Mouse (Mus musculus) heart, postnatal 10 days (tissue): ENCODE data around the gene Rpl38. TPM values are rescaled to one million over a fixed set of nuclear protein-coding genes. Genes with fewer than 3 reads are reported as not detected.

Experiments
- DNase-seq, 2 experiments: peaks; one replicate each; pipeline ENCODE4 v3.0.0; 2021
- intact Hi-C: fragments of 180-260 bp; cut with DNase I; formaldehyde crosslinking; loops from one replicate; pipeline ENCODE4 v1.15.1; 2025
- total RNA-seq, 2 experiments: library from RNA; stranded (reverse); gene quantifications; 2 replicates each; pipeline ENCODE4 v1.2.3; 2021

Gene Rpl38
- 100 to 1,000 TPM; 771 to 825 TPM for total RNA-seq

DNA sequence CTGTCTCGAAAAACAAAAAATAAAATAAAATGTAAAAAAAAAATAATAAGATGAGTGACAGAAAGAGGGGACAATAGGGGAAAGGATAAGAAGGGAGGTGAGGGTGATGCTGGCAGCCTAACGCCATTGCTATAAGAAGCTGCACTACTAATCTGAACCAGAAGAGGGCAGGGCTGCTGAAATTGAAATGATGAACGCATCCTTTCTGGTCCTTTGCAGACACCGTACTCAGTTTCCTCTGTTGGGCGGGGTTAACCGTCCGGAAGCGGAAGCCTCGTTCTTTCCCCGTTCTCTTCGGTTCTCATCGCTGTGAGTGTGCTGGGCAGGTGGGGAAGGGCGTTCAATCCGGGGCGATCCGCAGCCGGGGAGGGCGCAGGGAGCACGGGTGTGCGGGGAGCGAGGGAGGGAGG, at the start of gene Rpl38:
Gene Rpl38 (plus strand): TSS at position 224 of the 410 bp plus-strand sequence.
- intact Hi-C loops: loop anchor here (2.0 kb wide), 1 partner anchor 58 kb away; the partner anchor contains the start of gene Dnaic2
- peak; percentile 96 to 98 for DNase-seq

DNA sequence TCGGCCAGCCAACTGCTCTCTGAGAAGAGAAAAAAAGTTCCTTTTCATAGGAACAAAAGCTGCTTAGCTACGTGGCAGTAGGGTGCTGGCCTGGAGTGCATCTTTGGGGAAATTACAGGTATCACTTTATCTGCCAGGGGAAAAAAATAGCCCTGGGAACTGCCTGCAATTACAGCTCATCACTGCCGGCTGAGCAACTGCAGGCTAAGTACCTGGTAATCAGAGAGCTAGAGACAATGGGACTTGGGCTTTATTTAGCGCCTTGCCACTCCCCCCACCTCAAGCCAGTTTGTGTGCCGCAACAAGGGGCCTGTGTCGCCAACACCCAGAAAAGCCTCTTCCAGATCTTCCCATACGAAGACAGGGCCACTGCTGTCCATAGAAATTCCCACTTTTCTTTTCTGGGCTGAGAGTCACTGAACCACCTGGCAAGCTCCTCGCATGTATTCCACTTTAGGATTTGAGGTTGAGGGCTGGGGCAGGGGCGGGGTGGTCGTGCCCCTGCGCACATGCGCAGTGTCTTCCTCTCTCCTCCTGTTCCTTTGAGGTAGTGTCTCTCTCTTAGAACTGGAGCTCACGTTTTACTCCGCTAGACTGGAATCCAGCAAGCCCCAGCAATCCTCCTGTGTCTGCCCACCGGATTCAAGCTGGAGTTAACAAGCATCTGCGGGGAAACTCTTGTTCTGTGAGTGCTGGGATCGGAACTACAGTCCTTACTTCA, 49.5 kb upstream of the Rpl38 start:
- intact Hi-C loops: no loop called here
- DNase-seq: no peak

DNA sequence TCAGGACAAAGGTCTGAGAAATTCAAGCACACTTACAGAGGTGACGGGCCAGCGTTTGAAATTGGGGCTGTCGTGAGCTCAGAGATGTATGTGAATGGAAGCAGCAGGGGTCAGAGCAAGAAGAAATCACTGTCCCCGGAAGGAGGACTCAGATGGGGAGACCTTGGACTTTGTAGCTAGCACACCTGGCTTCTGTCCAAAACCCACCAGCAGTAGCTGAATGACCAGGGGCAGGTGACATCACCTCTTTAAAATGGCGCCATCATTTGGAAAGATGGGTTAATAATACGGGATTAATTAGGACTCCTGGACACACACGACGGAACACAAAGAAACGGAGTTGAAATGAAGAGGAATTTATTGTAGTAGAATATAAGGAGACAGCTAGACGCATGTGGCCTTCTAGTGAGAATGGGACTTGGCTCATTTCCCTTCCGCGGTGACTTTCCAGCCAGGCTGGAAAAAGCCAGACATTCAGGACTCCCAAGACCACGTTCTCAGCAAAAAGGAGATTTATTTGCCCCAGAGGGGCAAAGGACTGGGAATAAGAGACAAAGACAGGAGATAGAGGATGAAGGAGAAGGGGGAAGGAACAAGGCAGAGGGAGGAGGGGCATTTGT, 42.1 kb upstream of the Rpl38 start:
- DNase-seq: peak in 1 of 2 experiments; percentile 26
- intact Hi-C loops: no loop called here

DNA sequence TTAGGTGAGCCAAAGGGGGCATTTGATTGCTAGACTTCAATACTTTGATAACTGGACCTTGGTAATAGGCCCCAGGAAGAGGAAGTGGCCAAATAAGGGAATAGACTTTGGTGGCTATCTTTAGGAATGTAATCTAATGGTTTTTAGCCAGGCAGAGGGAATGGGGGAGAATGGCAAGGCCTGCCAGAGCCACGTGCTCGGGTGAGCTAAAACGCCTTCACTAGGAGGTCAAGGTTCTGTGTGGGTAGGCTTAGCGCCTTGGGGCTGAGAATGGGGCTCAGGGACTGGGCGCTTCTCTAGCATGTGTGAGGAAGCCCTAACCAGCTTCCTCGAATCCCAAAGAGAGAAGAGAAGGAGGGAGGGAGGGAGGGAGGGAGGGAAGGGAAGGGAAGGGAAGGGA, 41.3 kb upstream of the Rpl38 start:
- DNase-seq: no peak
- intact Hi-C loops: no loop called here

DNA sequence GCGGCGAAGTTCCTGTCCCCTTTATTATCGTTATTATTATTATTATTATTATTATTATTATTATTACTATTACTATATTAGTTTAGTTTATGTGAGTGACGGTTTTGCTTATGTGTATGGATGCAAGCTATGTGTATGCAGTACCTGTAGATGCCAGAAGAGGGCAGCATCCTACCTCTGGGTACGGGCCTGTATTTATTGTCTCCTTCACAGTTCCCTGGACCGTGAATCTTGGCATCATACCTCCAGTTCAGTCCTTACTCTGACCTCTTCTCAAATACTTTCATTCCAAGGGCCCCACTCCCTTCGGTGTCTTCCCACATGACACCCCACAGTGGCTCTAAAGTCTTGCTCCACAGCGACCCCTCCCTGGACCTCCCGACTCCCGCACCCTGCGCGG, 40.3 kb upstream of the Rpl38 start:
- intact Hi-C loops: no loop called here
- no peak for DNase-seq

DNA sequence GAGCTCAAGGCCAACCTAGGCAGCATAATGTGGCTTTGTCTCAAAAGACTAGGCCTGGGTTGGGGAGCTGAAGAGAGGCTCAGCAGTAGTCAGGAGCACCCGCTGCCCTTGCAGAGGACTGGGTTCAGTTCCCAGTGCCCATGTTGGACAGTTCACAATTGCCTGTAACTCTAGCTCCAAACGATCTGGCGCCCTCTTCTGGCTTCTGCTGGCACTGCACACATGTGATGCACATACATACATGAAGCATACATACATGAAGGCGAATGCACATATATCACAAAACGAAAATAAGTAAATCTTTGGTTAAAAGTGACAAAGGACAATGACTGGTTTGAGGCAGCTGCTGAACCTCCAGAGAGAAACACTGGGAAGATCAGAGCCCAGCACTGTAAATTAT, 38.3 kb upstream of the Rpl38 start:
- no peak for DNase-seq
- intact Hi-C loops: loop anchor here (10.0 kb wide), 1 partner anchor 925 kb away; no protein-coding TSS in a partner anchor

DNA sequence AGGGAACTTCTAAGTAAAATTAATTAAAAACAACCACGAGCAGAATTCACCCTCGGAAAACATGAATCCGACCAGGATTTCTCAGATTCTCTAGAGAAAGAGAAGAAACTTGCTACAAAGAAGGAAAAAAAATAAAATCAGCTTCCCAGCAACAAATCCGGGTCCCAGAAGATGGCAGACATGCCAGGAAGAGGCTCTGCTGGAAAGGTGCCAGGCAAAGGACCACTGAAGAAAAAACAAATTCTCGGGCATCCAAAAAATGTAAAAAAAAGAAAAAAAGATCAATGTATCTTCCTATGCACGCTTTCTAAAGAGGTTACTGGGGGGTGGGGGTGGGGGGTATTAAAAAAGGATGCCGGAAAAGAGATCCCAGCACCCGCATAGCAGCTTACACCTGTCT, 36.1 kb upstream of the Rpl38 start:
- DNase-seq: no peak
- intact Hi-C loops: loop anchor here (10.0 kb wide), 1 partner anchor 927 kb away; no protein-coding TSS in a partner anchor

DNA sequence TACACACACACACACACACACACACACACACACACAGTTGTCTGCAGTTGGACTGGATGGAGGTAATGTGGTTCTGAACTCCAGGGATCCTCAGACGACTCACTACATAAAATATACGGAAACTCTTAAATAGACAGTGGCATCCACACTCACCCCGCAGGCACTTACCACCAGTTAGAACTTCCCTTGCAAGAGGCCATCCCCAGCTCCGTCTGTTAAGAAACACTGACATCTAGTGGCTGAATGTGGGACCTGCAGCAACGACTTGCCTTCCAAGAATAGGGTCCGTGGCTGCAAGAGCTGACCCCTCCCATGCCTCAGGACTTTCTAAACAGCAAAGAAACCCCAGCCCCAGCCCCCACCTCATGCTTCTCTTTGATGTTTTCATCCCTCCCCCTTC, 32.0 kb upstream of the Rpl38 start:
- intact Hi-C loops: loop anchor here (1.0 to 10.0 kb wide), 4 partner anchors 113 to 931 kb away; partner anchors contain the start of gene Sdk2
- peak; percentile 83 to 89 for DNase-seq

DNA sequence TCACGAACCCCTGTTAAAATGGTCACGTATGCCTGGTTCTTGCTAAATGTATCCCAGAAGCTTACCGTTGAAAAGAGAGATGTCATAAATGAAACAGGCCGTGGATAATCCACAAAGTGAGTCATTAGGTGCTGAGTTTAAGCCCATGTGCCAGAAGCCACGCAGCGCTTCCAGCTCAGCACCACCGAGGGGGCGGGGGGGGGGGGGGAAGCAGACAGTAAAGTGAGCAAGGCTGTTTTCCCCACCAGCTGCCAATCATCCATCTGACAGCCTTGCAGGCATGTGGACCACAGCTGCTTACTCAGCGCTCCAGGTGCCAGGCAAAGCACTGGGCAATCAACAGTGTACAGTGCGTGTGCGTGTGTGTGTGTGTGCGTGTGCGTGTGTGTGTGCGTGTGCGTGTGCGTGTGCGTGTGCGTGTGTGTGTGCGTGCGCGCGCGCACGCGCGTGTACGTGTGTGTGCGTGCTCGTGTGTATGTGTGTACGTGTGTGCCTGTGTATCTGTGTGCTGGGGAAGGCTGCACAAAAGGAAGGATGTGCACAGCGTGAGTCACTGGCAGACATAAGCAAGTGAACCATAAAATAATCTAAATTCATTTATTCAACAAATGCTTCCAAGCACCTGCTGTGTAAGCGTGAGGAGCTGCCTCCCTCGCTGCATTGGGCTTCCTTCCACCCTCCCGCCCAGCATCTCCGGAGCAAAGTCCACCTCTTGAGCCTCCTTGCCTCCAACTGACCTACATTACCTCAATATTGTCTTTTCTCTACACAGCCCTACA, 31.4 kb upstream of the Rpl38 start:
- no peak for DNase-seq
- intact Hi-C loops: loop anchor here (1.0 to 10.0 kb wide), 4 partner anchors 114 to 932 kb away; partner anchors contain the start of gene Sdk2

DNA sequence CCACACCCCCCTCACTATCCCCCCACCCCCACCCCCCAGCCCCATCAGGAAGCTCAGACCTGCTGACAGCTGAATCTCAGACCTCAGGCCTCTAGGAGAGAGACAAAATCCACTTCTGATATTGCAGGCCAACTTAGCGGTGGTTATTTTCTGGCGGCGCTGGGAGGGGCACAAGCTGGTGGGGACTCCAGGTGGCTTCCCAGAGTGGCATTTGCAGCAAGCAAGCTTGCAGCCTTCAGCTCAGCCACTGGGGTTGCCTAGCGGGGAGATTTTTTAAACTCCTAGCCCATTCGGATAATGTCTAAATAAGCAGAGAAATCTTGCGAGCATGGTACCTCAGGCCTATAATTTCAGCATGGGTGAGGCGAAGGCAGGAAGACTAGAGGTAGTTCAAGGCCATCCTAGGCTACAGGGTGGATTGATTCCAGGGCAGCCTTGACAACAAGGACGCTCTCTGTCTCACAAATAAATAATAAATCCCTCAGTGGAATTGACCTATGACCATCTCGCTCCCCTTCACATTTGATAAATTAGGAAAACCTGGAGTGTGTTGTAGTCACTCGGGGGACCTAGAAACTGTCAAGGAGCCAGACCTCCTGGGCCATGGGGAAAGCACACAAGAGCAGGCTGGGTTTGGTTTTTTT, 29.6 kb upstream of the Rpl38 start:
- no peak for DNase-seq

DNA sequence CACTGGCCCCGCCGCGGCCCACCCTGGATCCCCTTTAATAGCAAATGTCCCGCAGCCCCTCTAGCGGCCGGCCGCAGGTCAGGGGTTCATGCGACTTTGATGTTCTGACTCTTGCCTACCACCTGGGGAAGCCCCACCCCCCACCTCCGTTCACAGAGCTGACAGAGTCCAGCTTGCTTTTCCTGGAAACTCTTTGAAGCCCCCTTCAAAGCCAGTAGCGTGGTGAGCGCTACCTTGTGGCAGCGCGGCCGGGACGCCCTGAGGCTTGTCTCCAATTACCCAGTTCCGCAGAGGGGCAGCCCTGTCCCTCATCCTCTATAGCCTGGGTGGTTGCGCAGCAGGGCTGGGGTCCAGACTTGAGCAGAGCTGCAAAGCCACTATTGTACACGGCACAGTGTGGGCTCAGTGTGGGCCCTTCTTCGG, 28.6 kb upstream of the Rpl38 start:
- no peak for DNase-seq
- intact Hi-C loops: loop anchor here (5.0 to 10.0 kb wide), 2 partner anchors 572 to 935 kb away; partner anchors contain the start of gene Sdk2

More for the DNA sequence above, 29.6 kb upstream of the Rpl38 start:
- intact Hi-C loops: loop anchor here (5.0 to 10.0 kb wide), 2 partner anchors 571 to 934 kb away; partner anchors contain the start of gene Sdk2

DNA sequence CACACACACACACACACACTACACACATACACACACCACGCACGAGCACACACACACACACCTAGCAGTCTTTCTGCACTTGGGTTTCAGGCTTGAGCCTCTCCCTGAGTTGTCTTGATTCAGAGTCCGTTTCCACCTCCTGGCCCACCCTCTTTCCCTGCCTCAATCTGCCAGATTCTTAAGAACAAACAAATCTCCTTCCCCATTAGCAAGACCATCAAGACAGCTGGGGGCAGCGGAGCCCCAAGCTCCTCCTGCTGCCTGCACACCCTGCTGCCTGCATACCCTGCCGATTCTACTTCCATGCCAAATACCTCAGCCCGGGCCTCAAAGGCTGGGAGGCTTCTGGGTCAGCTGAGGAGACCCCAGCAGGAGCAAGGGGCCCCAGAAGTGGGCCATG, 27.7 kb upstream of the Rpl38 start:
- intact Hi-C loops: no loop called here
- DNase-seq: no peak

DNA sequence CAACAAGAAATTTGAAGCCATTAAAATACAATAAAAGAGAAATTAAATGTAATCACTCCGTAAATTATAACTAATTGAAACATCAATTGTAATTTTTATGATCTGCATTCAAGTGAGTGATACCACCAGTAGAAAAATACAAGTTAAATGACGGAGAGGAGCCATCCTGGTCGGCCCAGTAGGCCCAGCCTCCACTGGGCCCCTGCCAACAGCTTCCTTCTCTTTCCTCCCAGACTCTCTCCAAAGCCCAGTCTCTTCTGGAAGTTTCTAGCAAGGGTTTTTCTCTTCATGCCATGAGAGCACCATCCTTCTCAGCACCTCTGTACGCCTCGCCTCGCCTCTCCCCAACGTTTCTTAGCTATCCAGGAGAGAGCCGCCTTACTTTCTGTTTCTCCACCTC, 27.2 kb upstream of the Rpl38 start:
- no peak for DNase-seq
- intact Hi-C loops: no loop called here

DNA sequence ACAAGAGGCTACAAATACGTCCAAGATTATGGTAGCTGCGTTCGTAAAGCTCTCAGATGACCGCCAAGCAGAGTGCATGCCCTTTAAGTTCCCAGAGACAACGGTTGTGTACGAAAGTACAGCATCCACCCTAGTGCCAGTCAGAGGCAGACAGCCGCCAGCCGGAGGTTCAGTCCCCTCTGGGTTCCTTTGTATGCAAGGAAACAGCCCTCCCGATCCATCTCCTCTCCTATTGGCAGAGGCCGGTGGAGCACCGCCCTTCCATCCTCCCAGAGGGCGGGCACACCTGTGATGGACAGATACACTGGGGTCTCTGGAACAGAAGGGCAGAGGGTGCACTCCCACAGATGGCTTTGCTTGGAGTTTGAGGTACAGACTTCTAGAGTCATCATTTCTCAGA, 26.1 kb upstream of the Rpl38 start:
- DNase-seq: no peak
- intact Hi-C loops: no loop called here

DNA sequence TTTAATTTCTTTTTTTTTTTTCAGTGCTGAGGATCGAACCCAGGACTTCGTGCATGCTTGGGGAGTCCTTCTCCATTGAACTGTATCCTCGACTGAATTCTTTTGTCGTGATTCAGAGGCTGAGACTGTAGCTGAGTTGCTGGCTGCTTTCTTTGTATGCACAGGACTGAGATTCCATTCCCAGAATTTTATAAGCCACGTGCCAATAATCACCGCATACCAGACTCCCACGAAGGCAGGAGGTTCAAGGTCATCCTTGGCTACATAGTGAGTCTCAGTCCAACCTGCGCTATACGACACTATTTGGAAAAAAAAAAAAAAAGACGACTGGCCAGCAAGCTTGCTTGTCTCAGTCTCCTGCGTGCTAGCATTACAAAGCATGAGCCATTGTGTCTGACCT, 25.4 kb upstream of the Rpl38 start:
- DNase-seq: no peak
- intact Hi-C loops: no loop called here

DNA sequence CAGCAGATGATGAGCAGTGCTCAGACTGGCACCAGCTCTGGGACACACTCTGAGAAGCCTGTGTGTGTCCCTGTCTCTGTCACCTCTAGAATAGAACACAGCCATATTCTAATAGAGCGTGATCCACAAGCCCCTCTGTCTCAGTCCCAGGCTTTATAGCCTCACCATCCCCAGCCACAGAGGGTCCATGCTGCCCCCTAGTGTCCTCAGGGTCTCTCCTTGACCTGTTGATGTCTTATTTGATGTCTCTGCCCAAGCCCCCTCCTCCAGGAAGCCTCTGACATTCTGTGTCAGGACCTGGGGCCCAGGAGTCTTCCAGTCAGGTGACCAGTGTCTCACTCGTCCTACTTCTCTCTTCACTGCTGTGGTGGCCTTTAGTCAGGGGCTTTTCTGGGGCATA, 24.2 kb upstream of the Rpl38 start:
- intact Hi-C loops: no loop called here
- DNase-seq: no peak

DNA sequence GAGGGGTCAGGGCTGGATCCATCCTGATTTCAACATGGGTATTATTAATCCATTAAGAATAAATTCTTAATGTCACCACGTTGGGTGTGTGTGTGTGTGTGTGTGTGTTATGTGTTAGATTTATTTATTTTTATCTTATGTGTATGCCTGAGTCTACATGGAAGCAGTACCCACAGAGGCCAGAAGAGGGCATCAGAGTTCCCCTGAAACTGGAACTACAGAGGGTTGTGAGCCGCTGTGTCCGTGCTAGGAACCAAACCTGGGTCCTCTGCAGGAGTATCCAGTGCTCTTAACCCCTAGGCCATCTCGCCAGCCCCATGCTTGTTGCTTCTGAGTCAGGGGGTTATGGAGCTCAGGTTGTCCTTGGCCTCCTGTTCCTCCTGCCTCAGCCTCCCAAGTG, 18.8 kb upstream of the Rpl38 start:
- no peak for DNase-seq
- intact Hi-C loops: no loop called here

DNA sequence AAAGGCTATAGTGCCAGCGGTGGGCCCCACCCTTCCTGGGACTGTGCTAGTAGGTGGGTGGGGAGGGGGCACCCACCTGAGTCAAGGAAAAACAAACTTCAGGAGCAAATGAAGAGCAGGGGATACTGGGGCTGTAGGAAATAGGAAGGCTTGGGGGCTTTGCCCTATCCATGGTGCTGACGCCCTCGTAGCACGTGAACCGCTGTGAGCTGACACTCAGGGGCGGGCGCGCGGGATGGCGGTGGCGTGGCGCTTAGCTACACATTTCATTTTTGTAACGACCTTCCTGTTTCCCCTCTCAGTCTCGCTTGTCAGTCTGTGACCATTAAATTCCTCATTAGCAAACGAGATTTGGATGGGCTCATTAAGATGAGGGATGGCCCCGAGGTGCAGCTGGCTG, 15.8 kb upstream of the Rpl38 start:
- intact Hi-C loops: no loop called here

DNA sequence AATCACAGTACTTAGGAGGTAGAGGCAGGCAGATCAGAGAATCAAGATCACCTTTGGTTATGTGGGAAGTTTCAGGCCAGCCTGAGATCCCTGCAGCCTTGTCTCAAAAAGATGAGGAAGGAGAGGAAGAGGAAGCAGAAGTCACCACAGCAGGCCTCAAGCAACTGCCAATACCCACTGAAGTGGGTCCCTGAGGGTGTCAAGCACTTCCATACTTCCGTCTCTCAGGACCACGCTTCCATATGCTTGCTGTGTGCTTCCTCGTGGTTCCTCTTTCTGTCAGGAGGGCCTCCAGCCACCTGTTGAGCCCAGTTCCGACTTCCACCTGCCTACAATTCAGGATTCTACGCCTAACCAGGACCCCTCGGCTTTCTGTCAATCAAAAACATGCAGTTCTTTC, 14.7 kb upstream of the Rpl38 start:
- intact Hi-C loops: no loop called here
- no peak for DNase-seq

More for the DNA sequence above, 15.8 kb upstream of the Rpl38 start:
- DNase-seq: peak in 1 of 2 experiments; percentile 45

DNA sequence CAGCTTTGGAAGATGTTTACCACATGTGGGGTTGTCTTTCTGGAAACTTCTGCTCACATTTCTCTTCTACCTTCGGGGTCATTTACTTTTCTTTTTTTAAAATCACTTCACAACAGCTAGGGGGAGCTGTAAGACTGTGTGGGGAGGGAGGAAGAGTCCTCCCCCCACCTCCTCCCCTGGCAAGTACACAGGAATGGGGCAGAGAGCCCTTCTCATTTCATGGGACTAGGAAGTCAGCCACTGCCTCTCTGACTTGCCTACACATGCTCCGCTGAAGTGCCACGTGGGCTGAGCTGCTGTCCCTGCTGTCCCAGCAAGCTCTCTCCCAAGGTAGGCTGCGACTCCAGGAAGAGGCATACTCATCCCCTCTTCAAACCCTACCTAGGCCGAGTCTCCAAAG, 13.8 kb upstream of the Rpl38 start:
- no peak for DNase-seq
- intact Hi-C loops: no loop called here
